Mouse (Mus musculus): ENCODE data around the gene Cherp.

- TF ChIP-seq NANOG (IDR thresholded peaks at IDR 0.05; ENCODE audit: borderline replicate concordance, low read length) (no peak), CTCF (conservative IDR thresholded peaks at IDR 0.05; ENCODE audit: low read length) (no peak), POU5F1 (IDR thresholded peaks at IDR 0.05; ENCODE audit: borderline replicate concordance, low read length) (no peak)
These were observed 5.8 kb downstream of the Cherp start for GRCm38 (mm10) chr8:72469243-72469642.
